Mouse (Mus musculus) lung, embryonic 15.5 days (tissue): Measurements from ENCODE around the gene Taf11. TPM values are rescaled to one million over a fixed set of nuclear protein-coding genes. Genes with fewer than 3 reads are reported as not detected.

Experiments
- ATAC-seq: fragments of 200-750 bp; cut with Nextera tagmentation; 2 replicates; pipeline ENCODE4 v1.8.0; 2017; ENCODE audit warnings: moderate number of reproducible peaks, borderline replicate concordance; ENCODE audit not compliant: low FRiP score, low TSS enrichment; ENCODE audit errors: extremely low read depth
- H3K27ac ChIP-seq: fragments of 300-500 bp; sonication (generic); 2 replicates; pipeline ENCODE4 v1.5.1; 2015; ENCODE audit warnings: moderate library complexity, mild to moderate bottlenecking, inconsistent platforms
- H3K27me3 ChIP-seq: fragments of 300-500 bp; sonication (generic); 2 replicates; pipeline ENCODE4 v1.6.1; 2015; ENCODE audit warnings: inconsistent platforms
- H3K36me3 ChIP-seq: fragments of 300-500 bp; sonication (generic); 2 replicates; pipeline ENCODE4 v1.6.1; 2015; ENCODE audit warnings: inconsistent platforms
- H3K4me1 ChIP-seq: fragments of 300-500 bp; sonication (generic); 2 replicates; pipeline ENCODE4 v1.6.1; 2015; ENCODE audit warnings: inconsistent platforms
- H3K4me2 ChIP-seq: fragments of 300-500 bp; sonication (generic); 2 replicates; pipeline ENCODE4 v1.6.1; 2015; ENCODE audit warnings: inconsistent platforms, mild to moderate bottlenecking, moderate library complexity
- H3K4me3 ChIP-seq: fragments of 300-500 bp; sonication (generic); 2 replicates; pipeline ENCODE4 v1.5.1; 2015; ENCODE audit warnings: mild to moderate bottlenecking, inconsistent platforms
- H3K9ac ChIP-seq: fragments of 300-500 bp; sonication (generic); 2 replicates; pipeline ENCODE4 v1.6.1; 2015; ENCODE audit warnings: inconsistent platforms
- H3K9me3 ChIP-seq: fragments of 300-500 bp; sonication (generic); 2 replicates; pipeline ENCODE4 v1.6.1; 2016; ENCODE audit warnings: inconsistent platforms
- WGBS: fragments of 180-500 bp; shearing (Covaris S2); methylation state at CpG from one replicate; pipeline ENCODE4 v1.1.7; 2015; 5-methylcytosine and 5-hydroxymethylcytosine counted together
- polyA plus RNA-seq: library from polyadenylated mRNA; unstranded; fragments of >200 nt; fragmentation: Nextera tagmentation; extraction: Ambion mirVana; gene quantifications from 2 replicates; pipeline ENCODE4 v1.2.1, GENCODE M21; 2015

Taf11 gene
- polyA plus RNA-seq, 1 experiment from 2014 or later, result 73.5 TPM

DNA sequence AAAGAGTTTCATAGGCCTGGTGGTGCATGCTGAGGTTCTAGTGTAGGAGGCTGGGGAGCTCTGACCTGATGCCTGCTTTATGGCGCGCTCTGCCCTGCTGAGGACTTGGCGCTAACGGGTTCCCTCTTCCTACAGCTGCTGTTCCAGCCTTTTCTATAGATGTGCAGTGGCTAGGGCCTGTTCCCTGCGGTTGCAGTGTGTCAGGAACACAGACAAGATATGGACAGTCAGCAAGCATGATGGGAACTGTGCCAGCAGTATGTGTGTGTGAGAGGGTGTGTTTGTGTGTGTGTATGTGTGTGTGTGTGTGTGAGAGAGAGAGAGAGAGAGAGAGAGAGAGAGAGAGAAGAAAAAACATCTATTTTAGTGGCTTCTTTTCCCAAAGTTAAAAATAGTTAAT is 29.4 kb upstream of the Taf11 start:
- 64% methylated on average over 5 of the region's 5 CpGs for WGBS
- ATAC-seq, result peak; percentile 58; the same call in 1 of the 2 replicates
- no peak overlapping the region for H3K4me2 ChIP-seq

DNA sequence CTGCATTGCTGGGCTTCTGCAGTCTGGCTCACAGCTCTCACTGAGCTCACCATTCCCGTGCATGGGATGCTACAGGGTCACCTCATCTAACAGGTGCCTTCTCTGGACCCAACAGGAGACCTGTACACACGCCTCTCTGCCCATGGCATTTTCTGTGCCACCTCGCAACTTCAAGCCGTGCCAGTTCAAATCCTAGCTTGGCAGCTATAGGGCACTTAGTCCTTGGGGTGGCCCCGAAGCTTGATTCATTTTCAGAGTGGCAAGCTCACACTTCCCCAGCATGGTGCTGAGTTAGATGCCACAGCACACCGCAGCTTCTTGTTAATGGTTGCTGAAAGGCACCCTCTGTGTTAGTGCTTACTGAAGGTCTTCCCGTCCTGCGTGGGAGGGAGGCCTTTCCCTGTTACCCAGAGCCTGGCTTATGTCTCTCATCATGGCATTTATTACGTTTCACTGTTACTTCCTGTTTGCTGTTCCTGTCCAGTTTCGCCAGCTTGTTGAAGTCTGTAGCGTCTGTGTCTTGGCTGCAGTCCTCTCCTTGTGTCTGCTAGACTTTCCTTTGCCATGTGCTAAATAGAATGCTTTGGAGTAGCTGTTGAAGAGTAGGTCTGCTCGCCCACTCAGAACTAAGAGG is 28.6 kb upstream of the Taf11 start:
- WGBS, result 55% methylated on average over 12 of the region's 12 CpGs
- no peak overlapping the region for H3K4me2 ChIP-seq
- H3K27ac ChIP-seq, result peak overlapping the region; percentile 86
- peaks cover 68% of the 10 kb centered on the region for H3K4me1 ChIP-seq
- H3K4me3 ChIP-seq, result no peak overlapping the region
- H3K36me3 ChIP-seq, result no peaks in the 10 kb centered on the region
- peak; percentile 47; the same call in 1 of the 2 replicates for ATAC-seq
- no peak overlapping the region for H3K9ac ChIP-seq
- H3K9me3 ChIP-seq, result no peaks in the 10 kb centered on the region
- H3K27me3 ChIP-seq, result no peaks in the 10 kb centered on the region

More for the DNA sequence above, 29.4 kb upstream of the Taf11 start:
- peaks cover 61% of the 10 kb centered on the region for H3K4me1 ChIP-seq
- no peaks in the 10 kb centered on the region for H3K36me3 ChIP-seq
- no peaks in the 10 kb centered on the region for H3K9me3 ChIP-seq
- no peak overlapping the region for H3K9ac ChIP-seq
- H3K27ac ChIP-seq, result peak overlapping the region; percentile 86
- H3K4me3 ChIP-seq, result no peak overlapping the region
- no peaks in the 10 kb centered on the region for H3K27me3 ChIP-seq

DNA sequence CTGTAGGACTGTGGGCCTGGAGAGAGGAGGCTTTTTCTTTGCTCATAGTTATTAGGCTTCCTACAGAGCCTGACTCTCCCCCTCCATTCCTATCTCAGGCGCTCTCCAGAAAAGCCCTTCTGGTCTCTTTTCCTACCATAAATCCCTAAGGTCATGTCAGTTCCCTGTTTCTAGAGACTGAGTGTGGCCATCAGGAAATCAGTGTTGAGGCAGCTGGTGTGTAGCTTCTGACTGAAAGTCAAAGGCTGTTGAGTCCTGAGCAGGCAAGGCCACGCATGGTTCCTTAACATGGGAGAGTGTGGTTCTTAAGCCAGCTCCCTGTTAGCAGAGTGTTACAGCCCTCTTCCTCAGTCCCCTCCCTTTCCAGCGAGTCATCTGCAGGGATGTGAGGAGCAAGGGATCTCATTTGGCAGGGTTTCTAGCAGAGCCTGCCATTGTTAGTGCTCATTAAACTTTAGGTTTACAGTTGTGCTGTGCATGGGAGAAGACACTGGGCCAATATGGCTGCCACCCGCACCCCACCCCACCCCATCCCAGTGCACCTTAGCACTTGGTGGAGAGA is 27.5 kb upstream of the Taf11 start:
- 79% methylated on average over 4 of the region's 4 CpGs for WGBS

DNA sequence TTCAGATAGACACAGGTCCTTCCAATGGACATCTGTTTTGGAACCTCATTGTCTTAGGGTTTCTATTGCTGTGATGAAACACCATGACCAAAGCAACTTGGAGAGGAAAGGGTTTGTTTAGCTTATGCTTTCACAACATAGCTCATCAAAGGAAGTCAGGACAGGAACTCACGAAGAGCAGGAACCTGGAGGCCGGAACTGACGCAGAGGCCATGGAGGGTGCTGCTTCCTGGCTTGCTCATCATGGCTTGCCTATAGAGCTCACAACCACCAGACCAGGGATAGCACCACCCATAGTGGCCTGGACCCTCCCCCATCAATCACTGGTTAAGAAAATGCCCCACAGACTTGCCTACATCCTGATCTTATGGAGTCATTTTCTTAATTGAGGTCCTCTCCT is 25.4 kb upstream of the Taf11 start:
- 70% methylated on average over 3 of the region's 3 CpGs for WGBS
- no peak for ATAC-seq
- H3K36me3 ChIP-seq, result no peaks in the 10 kb centered on the region

More for the DNA sequence above, 27.5 kb upstream of the Taf11 start:
- no peak overlapping the region for H3K4me3 ChIP-seq
- no peak overlapping the region for H3K4me2 ChIP-seq
- H3K36me3 ChIP-seq, result no peaks in the 10 kb centered on the region
- no peak overlapping the region for H3K9ac ChIP-seq
- H3K9me3 ChIP-seq, result no peaks in the 10 kb centered on the region
- peak overlapping the region; percentile 86 for H3K27ac ChIP-seq
- no peaks in the 10 kb centered on the region for H3K27me3 ChIP-seq
- ATAC-seq, result no peak
- peaks cover 75% of the 10 kb centered on the region for H3K4me1 ChIP-seq

DNA sequence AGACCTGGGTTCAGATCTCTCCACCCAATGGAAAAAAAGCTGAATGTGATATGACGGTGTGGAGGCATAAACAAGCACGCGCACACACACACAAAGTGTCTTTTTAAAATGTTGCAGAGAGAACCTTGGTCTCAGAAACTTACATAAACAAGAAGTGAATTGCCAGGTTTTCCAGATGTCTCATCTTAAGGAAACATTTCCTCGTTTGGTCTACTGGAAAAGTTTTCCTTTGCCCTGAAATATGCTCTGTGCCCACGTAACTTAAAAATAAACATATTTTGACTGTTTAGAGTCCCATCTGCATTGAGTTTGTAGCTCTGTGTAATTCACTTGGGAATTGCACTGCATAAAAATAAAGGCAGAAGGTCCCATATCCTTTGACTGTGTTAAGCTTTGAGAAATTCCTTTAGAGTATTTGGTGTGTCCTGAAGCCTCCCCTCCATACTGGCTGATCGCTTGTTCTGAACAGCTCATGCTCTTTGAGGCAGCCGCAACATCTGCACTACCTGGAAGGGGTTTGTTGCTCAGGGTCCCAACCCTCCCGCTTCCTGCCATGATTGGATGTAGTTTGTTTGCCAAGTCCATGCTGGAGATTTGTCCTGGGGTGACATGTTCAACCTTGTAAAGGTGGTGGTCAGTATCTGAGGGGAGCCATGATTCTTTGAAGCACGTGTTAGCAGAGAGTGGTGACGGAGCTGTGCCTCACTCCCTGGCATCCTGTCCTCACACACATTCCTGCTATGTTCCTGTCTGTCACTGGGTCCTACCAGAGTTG is 24.7 kb upstream of the Taf11 start:
- no peak for ATAC-seq
- Histone ChIP-seq H3K4me3 (no peak overlapping the region), H3K4me2 (no peak overlapping the region), H3K4me1 (peaks cover 55% of the 10 kb centered on the region), H3K27me3 (no peaks in the 10 kb centered on the region), H3K9me3 (no peaks in the 10 kb centered on the region), H3K36me3 (no peaks in the 10 kb centered on the region), H3K9ac (no peak overlapping the region), H3K27ac (peak overlapping the region; percentile 43)
- 69% methylated on average over 10 of the region's 10 CpGs for WGBS

More for the DNA sequence above, 25.4 kb upstream of the Taf11 start:
- Histone ChIP-seq H3K9me3 (no peaks in the 10 kb centered on the region), H3K9ac (no peak overlapping the region), H3K27me3 (no peaks in the 10 kb centered on the region), H3K4me1 (peaks cover 63% of the 10 kb centered on the region), H3K4me3 (no peak overlapping the region), H3K4me2 (no peak overlapping the region), H3K27ac (no peak overlapping the region)

DNA sequence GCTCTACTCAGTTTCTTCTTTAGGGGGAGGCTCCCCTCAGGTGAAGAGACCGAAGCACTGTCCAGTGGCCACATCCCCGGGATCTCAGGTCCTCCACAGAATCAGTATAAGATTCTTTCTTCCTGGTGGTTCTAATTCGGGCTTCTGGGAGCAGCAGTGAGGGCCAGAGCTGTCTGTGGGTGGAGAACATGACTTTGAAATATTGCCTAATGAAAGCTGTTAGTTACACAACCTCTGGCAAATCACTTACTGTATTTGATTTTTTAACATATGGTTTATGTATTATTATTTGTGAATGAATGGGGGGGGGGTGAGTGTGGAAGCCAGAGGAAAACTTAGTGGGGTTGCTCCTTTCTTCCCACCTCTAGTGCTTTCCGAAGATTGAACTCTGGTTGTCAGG is 22.2 kb upstream of the Taf11 start:
- H3K27me3 ChIP-seq, result no peaks in the 10 kb centered on the region
- H3K4me2 ChIP-seq, result no peak overlapping the region
- no peak overlapping the region for H3K27ac ChIP-seq
- H3K4me1 ChIP-seq, result peaks cover 38% of the 10 kb centered on the region
- H3K4me3 ChIP-seq, result no peak overlapping the region
- WGBS, result 71% methylated on average over 4 of the region's 4 CpGs
- no peaks in the 10 kb centered on the region for H3K9me3 ChIP-seq
- ATAC-seq, result no peak
- H3K36me3 ChIP-seq, result no peaks in the 10 kb centered on the region
- no peak overlapping the region for H3K9ac ChIP-seq

DNA sequence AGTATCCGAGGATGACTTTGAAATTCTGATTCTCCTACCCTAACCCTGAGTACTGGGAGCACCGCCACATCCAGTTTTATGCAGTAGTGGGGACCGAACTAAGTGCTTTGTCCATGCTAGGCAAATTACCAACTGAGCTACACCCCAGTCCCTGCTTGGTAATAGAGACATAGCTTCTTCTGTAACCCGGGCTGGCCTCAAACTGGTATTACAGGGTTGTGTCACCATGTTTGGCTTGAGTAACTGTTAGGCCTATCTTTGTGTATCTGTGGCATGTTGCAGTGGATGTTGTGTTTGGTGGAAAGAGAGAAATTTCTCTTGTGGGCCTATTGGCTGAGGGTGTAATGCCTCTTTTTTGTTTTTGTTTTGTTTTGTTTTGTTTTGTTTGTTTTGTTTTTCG is 20.6 kb upstream of the Taf11 start:
- H3K27me3 ChIP-seq, result no peaks in the 10 kb centered on the region
- ATAC-seq, result no peak
- WGBS, result 83% methylated on average over 5 of the region's 5 CpGs

DNA sequence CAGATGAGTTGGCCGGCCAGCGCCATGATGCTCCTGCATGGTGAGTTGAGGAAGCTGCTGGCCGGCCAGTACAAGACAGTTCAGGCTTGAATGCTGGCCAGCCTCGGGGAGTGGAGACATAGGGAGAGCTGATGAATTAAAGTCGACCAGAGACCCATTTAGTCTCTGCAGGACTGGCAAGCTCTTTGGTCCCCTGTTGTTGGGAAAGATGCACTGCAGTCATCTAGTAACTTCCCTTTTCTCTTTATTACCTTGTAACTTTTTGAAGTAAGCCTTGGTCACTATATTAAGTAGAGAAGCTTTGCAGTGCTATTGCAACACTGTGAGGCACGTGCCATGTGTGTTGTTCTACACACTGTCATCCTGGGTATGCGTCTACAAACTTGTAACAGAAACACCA is 15.9 kb upstream of the Taf11 start:
- Histone ChIP-seq H3K4me3 (no peak overlapping the region), H3K4me2 (peak overlapping the region; percentile 31), H3K27ac (peak overlapping the region; percentile 87), H3K9me3 (no peaks in the 10 kb centered on the region), H3K27me3 (no peaks in the 10 kb centered on the region), H3K4me1 (peaks cover 64% of the 10 kb centered on the region), H3K36me3 (no peaks in the 10 kb centered on the region), H3K9ac (no peak overlapping the region)
- WGBS, result 38% methylated on average over 7 of the region's 7 CpGs
- ATAC-seq, result peak; percentile 72

More for the DNA sequence above, 20.6 kb upstream of the Taf11 start:
- Histone ChIP-seq H3K4me2 (no peak overlapping the region), H3K4me1 (peaks cover 50% of the 10 kb centered on the region), H3K27ac (no peak overlapping the region), H3K9ac (no peak overlapping the region), H3K36me3 (no peaks in the 10 kb centered on the region), H3K4me3 (no peak overlapping the region), H3K9me3 (no peaks in the 10 kb centered on the region)

DNA sequence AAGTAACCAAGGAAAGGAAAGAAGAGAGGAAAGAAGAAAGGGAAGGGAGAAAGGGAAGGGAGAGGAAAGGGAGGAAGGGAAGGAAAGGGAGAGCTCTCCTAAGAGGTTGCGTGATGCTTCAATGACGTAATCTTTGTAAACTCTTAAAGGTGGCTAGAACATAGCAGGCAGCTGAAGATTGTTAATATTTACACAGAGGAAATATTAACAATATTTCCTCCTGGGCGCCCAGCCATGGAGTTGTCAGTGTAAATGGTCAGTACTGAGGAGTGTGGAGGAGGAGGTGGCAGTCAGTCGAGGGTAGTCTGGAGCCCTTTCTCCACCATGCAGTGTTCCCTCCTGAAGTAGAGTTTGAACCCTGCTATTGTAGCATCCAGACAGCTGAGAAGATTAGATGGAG is 15.4 kb upstream of the Taf11 start:
- peaks cover 68% of the 10 kb centered on the region for H3K4me1 ChIP-seq
- peak overlapping the region; percentile 31 for H3K4me2 ChIP-seq
- no peak overlapping the region for H3K9ac ChIP-seq
- no peaks in the 10 kb centered on the region for H3K36me3 ChIP-seq
- no peak overlapping the region for H3K4me3 ChIP-seq
- peak; percentile 81 for ATAC-seq
- 5% methylated on average over 4 of the region's 4 CpGs for WGBS
- no peaks in the 10 kb centered on the region for H3K9me3 ChIP-seq
- no peaks in the 10 kb centered on the region for H3K27me3 ChIP-seq
- H3K27ac ChIP-seq, result peak overlapping the region; percentile 87

DNA sequence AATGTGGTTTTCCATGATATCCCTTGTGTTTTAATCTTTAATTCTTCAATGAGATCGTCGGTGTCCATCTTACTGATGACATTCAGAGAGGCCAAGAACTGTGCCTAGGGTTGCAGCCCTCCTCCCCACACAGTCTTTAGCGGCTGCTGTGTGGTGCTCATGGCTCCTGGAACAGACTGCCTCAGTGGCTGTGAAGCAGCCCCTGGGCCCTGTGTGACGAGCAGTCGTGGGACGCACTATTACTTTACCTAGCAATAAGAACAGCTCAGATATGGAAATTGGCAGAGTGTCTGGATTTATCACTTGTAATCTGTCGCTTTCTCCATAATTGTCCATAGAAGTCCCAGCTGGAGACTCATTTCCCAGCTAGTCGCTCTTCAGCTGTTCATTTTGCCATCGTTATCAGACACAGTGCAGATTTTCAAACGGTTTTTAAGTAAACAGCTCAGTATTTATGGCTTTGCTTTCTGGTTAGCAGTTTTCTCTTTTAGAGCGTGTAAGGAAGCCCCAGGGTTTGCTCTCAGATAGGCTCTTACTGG is 12.6 kb upstream of the Taf11 start:
- no peak for ATAC-seq
- no peak overlapping the region for H3K4me2 ChIP-seq
- no peak overlapping the region for H3K9ac ChIP-seq
- H3K36me3 ChIP-seq, result no peaks in the 10 kb centered on the region
- H3K27me3 ChIP-seq, result no peaks in the 10 kb centered on the region
- H3K9me3 ChIP-seq, result no peaks in the 10 kb centered on the region
- H3K4me3 ChIP-seq, result no peak overlapping the region
- WGBS, result 55% methylated on average over 11 of the region's 11 CpGs
- H3K27ac ChIP-seq, result no peak overlapping the region
- H3K4me1 ChIP-seq, result peaks cover 67% of the 10 kb centered on the region

DNA sequence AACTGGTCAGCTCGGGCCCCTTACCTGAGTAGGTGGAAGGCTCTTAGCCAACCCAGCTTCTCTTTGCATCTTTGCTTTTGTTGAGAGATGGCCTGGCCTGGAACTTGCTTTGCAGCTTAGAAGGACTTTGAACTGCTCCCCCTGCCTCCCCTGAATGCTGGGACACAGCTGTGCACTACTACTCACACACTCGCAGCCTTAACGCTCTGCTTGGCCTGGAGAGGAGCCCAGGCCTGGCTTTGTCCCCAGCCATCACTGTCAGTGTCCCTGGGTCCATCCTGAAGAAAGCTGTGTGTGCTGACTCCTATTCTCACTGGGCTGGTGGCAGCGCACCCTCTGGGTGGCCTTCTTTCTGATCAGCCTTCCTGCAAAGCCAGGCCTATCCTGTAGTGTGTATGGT is 11.0 kb upstream of the Taf11 start:
- no peaks in the 10 kb centered on the region for H3K27me3 ChIP-seq
- peaks cover 54% of the 10 kb centered on the region for H3K4me1 ChIP-seq
- ATAC-seq, result peak; percentile 39; the same call in 1 of the 2 replicates
- H3K27ac ChIP-seq, result 0 out of 2 replicates have a peak overlapping the region, but pooled peaks have one; percentile 1
- H3K4me3 ChIP-seq, result no peak overlapping the region
- no peaks in the 10 kb centered on the region for H3K9me3 ChIP-seq
- H3K36me3 ChIP-seq, result no peaks in the 10 kb centered on the region
- 59% methylated on average over 4 of the region's 4 CpGs for WGBS
- H3K4me2 ChIP-seq, result no peak overlapping the region
- no peak overlapping the region for H3K9ac ChIP-seq

DNA sequence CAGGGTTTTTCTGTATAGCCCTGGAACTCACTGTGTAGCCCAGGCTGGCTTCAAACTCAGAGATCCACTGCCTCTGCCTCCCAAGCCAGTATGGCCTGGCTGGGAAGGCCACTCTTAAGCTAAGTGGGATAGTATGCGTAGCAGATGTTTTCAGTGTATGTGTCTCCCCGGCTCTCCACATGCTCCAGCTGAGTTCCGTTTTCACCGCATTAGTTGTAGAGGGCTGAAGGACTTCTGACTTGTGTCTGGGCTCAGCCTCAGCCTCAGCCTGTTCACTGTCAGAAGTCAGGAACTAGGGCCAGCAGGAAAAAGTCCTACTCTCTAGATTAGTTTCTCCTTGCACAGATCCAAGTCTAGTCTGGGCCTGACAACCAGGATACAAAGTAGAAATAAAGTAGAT is 6.7 kb upstream of the Taf11 start:
- 43% methylated on average over 4 of the region's 4 CpGs for WGBS
- Histone ChIP-seq H3K9me3 (no peaks in the 10 kb centered on the region), H3K27me3 (no peaks in the 10 kb centered on the region), H3K4me2 (no peak overlapping the region), H3K36me3 (no peaks in the 10 kb centered on the region), H3K4me1 (peaks cover 18% of the 10 kb centered on the region), H3K27ac (peak overlapping the region; percentile 30; the same call in 1 of the 2 replicates), H3K9ac (no peak overlapping the region), H3K4me3 (no peak overlapping the region)
- peak; percentile 46; the same call in 1 of the 2 replicates for ATAC-seq
